Mouse (Mus musculus) spleen, adult 2 months (tissue): ENCODE measurements around the gene Zmym1.

ENCODE experiments used
- CTCF ChIP-seq: fragments of 200-500 bp; IDR thresholded peaks from 2 replicates; pipeline ENCODE4 v1.5.1; 2011; ENCODE audit warnings: mild to moderate bottlenecking, inconsistent platforms; ENCODE audit not compliant: insufficient read depth, insufficient read length, insufficient replicate concordance; ENCODE audit errors: extremely low read depth
- POLR2A ChIP-seq: fragments of 200-500 bp; IDR thresholded peaks from 2 replicates; pipeline ENCODE4 v1.6.1; 2011; ENCODE audit warnings: low read depth, low read length, inconsistent platforms

DNA sequence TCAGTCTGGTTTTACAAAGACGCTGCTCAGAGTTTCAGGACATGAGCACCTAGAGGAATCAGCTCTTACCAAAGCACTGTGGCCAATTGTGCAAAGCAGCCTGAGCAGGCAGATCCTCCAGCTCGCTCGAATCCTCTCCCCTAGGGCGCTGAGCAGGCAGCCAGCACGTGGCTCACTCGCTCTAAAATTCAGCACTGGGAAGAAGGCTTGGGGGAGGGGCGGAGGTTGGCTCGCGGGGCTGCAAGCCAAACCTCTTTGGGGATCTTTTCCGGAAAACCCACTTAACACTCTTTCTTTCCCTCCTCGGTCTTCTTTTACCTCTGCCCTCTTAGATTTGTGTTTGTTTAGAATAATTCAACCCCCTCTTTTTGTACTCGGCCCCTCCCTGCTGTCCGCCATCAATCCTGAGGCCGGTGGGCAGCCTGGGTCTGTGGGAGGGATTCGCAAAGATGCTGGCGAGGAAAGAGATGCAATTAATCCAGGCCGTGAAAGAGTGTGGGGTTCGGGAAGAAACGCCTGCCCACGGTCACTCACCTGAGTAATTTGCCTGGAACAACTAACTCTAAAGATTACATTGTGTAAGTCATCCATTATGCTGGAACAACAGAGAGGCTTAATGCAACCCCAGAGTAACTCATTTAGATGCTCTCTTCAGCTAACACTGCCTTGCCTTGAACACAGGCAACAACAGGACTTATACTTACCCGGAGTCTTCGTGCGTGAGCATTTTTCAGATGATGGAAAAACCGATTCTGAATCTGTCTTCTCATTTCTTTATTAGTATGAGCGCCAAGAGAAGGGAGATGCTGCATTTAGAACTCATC, 55.6 kb downstream of the Zmym1 start:
- TF ChIP-seq POLR2A = no peak
- no peak for TF ChIP-seq CTCF
